Mouse (Mus musculus): ENCODE data around the gene Prr12. TPM values are rescaled to one million over a fixed set of nuclear protein-coding genes. Genes with fewer than 3 reads are reported as not detected.

Prr12 gene
- total RNA-seq, 1 experiment from 2014 or later, result 42.6 TPM

DNA sequence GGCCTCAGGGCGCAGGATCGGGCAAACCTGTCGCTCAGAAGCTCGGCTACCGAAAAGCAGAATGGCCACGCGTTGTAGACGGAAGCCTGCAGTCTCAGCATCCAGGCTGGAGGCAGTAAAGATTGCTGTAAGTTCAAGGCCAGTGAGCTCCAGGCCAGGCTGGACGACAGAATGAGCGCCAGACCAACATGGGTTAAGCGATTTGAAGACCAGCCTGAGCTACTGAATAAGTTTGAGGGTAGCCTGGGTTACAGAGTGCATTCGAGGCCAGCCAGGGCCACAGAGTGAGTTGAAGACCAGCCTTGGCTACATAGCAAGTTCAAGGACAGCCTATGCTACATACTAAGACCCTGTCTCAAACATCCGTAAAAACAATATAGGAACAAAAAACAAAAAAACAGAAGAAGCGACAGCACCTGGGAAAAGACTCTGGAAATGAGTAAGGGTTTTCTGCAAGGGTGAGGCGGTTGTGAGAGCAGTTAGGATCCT lies 54.7 kb downstream of the Prr12 start:
- no peak for DNase-seq

GRCm38 (mm10) chr7:44997231-44997939 lies 55.3 kb downstream of the Prr12 start, which contains the start of gene Irf3:
Gene Irf3 (plus strand): TSS chr7:44997648.
- DNase-seq, result peak; percentile 98

GRCm38 (mm10) chr7:44996672-44997071 lies 56.0 kb downstream of the Prr12 start:
- no peak for DNase-seq

GRCm38 (mm10) chr7:44986879-44987718 lies 65.6 kb downstream of the Prr12 start:
- DNase-seq, result no peak

DNA sequence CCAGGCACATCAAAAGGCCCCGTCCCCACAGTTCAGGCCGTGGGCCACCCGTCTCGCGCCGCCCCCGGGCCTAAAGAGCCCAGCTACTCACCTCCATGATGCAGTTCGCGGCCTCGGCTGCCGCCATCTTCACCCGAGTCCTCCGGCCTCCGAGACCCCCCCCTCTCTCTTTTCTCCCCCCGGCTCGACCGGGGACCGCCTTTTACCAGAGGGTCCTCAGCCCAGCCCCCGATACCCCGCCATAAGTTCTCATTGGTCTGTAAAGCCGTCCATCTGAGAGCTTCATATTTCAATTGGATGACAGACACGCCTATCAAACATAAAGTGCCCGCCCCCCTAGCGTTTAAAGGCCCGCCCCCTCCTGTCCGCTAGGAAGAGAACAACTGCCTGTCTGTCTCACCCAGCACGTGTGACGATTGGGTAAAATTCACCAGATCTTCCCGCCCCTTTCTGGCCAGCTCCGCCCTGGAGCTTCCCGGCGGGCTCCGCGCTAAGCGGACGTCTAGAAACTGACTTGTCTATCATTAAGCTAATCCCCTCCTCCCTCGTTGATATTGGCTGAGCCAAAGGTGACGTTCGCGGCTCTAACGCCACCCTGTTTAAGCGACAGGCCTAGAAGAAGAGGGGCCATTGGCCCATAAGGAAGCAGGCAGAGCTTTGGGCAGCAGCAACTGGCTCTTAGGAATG lies 66.3 kb downstream of the Prr12 start, which contains the start of gene Prmt1:
Gene Prmt1, minus strand, starts transcription at position 377 of the 687 bp plus-strand sequence.
- peak; percentile 97 for DNase-seq

DNA sequence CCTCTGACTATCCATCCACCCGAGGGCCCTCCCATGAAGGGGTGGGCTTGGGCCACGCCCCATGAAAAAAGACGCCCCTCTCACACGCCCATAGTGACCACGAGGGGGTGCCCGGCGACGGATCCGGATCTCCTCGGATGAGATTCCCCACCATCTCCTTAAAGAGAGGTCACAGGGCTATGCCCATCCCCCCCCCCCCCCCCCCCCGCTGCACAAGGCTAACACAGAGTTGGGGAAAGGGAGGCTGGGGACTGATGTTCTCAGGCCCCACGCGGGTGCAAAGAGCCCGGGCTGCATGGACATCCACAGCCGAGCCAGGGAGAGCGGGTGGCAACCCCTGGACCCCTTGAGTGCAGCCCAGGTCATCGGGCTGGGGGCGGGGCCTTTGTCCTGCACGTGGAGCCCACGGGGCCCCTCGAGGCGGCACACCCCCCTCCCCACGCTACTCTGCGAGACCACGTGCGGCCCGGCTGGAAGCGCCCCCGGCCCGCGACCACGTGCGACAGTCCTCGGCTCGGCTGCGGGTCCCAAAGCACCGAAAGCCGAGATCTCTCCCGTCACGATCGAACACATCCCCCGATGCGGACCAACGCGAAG lies 67.0 kb downstream of the Prr12 start:
- DNase-seq, result peak; percentile 90

DNA sequence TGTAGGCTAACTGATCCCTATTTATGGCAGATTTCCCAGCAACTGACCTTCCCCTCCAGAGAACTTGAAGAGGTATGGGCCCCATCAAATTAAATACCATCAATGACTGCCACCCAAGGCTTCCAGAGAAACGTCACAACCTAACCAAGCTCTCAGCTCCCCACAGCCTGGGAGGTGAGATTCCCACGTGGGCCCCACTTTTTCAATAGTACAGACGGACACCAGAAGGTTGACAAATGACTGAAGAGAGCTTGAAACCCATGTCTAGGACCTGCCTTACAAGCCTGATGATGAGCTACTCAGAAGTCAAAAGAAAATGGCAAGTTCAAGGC lies 67.9 kb downstream of the Prr12 start:
- peak; percentile 19 for DNase-seq

DNA sequence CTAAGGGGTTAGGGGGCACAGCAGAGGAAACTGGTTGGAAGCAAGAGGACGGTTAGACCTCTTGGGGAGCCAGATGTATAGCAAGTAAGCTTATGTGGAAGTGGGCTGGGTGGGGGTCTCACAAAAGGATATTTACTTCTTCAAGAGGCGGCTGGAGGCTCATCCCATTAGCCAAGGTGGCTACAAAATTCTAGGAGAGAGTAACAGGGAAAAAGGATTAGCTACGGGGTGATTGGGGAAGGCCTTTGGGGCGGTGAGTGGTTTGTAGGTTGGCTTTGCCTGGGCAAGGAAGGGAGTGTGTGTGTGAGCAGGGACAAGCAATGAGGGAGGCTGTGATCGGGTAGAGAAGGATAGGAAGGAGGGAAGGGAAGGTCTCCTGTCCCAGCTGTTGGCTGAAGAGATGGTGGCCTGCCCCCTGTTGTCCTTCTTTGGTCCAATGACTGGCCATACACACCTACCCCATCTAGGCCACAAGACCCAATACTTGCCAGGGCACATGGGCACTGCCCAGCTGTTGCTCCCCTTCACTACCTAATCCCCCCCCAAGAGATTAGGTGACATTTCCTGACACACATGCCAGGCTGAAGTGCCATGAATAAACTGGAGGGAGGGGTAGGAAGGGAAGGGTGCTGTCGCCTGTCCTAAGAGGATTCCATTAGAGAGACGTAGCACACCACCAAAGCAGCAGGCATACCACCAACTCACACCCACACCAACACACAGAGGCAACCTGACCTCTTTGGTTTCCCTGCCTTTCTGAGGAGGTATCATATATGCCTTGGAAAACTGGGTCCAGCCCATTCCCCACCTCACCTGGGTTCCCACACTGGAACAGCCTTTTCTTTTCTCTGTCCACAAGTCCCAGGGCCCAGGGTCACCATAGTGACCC lies 68.5 kb downstream of the Prr12 start:
- peak; percentile 3 for DNase-seq

DNA sequence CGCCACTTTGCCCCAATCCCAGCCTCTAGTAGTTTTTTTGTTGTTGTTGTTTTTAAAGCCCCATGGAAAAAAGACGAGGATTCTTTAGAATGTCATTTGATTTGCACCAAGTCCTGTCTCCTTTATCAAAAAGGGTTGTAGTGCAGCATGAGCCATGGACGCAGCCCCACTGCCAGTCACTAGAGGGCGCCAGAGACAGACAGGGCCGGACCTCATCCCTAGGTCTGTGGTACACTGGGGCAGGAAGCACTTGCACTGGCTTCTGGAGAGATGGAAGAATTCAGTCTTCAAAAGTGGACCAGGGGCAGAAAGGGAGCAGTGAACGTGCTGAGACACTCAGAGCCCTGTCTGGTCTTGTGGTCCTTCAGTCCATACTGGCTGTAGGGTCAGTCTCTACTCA lies 69.6 kb downstream of the Prr12 start:
- DNase-seq, result peak; percentile 94

- DNase-seq, result no peak
Observed at GRCm38 (mm10) chr7:44981539-44981938, 71.1 kb downstream of the Prr12 start.

GRCm38 (mm10) chr7:44978300-44978699 lies 74.4 kb downstream of the Prr12 start:
- no peak for DNase-seq

Small RNAs within 50 kb of the gene (microRNA-seq; reads per million reads assigned to microRNA genes)
- gene Mir7054, result 0.85 to 2.3 reads per million in 2 experiments

Other genes with a start within 250 kb of the Prr12 start
- 45.7 and 59.1 TPM in 2 replicates for gene Nup62, start 236.8 kb downstream of the Prr12 start, total RNA-seq (2021)
- gene Il4i1, start 236.5 kb downstream of the Prr12 start, total RNA-seq (2021), result 2.0 and 13.8 TPM in 2 replicates
- gene Atf5, start 236.2 kb downstream of the Prr12 start, total RNA-seq (2021), result 147 and 165 TPM in 2 replicates
- gene Akt1s1, start 203.9 kb downstream of the Prr12 start, total RNA-seq (2021), result 90.6 and 104 TPM in 2 replicates
- 58.8 and 66.1 TPM in 2 replicates for gene Tbc1d17, start 203.8 kb downstream of the Prr12 start, total RNA-seq (2021)
- gene Pnkp, start 195.7 kb downstream of the Prr12 start, total RNA-seq (2021), result 35.2 and 45.1 TPM in 2 replicates
- gene Ptov1, start 183.1 kb downstream of the Prr12 start, total RNA-seq (2021), result 239 and 241 TPM in 2 replicates
- gene Med25, start 160.2 kb downstream of the Prr12 start, total RNA-seq (2021), result 75.3 and 87.2 TPM in 2 replicates
- 23.5 and 24.8 TPM in 2 replicates for gene Fuz, start 156.8 kb downstream of the Prr12 start, total RNA-seq (2021)
- 81.2 and 83.2 TPM in 2 replicates for gene Ap2a1, start 123.4 kb downstream of the Prr12 start, total RNA-seq (2021)
- gene Tsks, start 109.7 kb downstream of the Prr12 start, total RNA-seq (2021), result not detected in 2 replicates
- 9.6 and 12.4 TPM in 2 replicates for gene Cpt1c, start 78.0 kb downstream of the Prr12 start, total RNA-seq (2021)
- gene Prmt1, start 66.3 kb downstream of the Prr12 start, total RNA-seq (2021), result 224 and 250 TPM in 2 replicates
- gene Irf3, start 55.2 kb downstream of the Prr12 start, total RNA-seq (2021), result 95.1 and 108 TPM in 2 replicates
- 16.1 and 16.6 TPM in 2 replicates for gene Bcl2l12, start 54.2 kb downstream of the Prr12 start, total RNA-seq (2021)
- 76.3 and 77.2 TPM in 2 replicates for gene Scaf1, start 36.5 kb downstream of the Prr12 start, total RNA-seq (2021)
- 60.3 and 63.4 TPM in 2 replicates for gene Rras, start 34.9 kb downstream of the Prr12 start, total RNA-seq (2021)
- 41.6 and 47.5 TPM in 2 replicates for gene Nosip, start 9.5 kb upstream of the Prr12 start, total RNA-seq (2021)
- gene Prrg2, start 9.8 kb upstream of the Prr12 start, total RNA-seq (2021), result 16.0 and 16.3 TPM in 2 replicates
- gene Rcn3, start 39.3 kb upstream of the Prr12 start, total RNA-seq (2021), result 38.2 and 39.1 TPM in 2 replicates
- 138 and 152 TPM in 2 replicates for gene Fcgrt, start 51.0 kb upstream of the Prr12 start, total RNA-seq (2021)
- 1,189 and 1,386 TPM in 2 replicates for gene Rps11, start 71.6 kb upstream of the Prr12 start, total RNA-seq (2021)
- gene Rpl13a, start 75.9 kb upstream of the Prr12 start, total RNA-seq (2021), result 1,693 and 2,079 TPM in 2 replicates
- gene Gm45713, start 83.3 kb upstream of the Prr12 start, total RNA-seq (2021), result not detected in 2 replicates
- 13.3 and 25.0 TPM in 2 replicates for gene Flt3l, start 83.6 kb upstream of the Prr12 start, total RNA-seq (2021)
- 55.6 and 58.5 TPM in 2 replicates for gene Pih1d1, start 101.4 kb upstream of the Prr12 start, total RNA-seq (2021)
- gene Aldh16a1, start 101.7 kb upstream of the Prr12 start, total RNA-seq (2021), result 59.8 and 59.9 TPM in 2 replicates
- 0.22 and 0.79 TPM in 2 replicates for gene Slc17a7, start 111.1 kb upstream of the Prr12 start, total RNA-seq (2021)
- gene Gfy, start 126.7 kb upstream of the Prr12 start, total RNA-seq (2021), result not detected in 2 replicates
- not detected in 2 replicates for gene Pth2, start 128.1 kb upstream of the Prr12 start, total RNA-seq (2021)
- 0.22 and 0.23 TPM in 2 replicates for gene Ccdc155, start 152.0 kb upstream of the Prr12 start, total RNA-seq (2021)
- 0.98 TPM in 1 of 2 replicates, not detected in the other for gene Dkkl1, start 159.3 kb upstream of the Prr12 start, total RNA-seq (2021)
- gene Tead2, start 162.9 kb upstream of the Prr12 start, total RNA-seq (2021), result 17.8 and 19.2 TPM in 2 replicates
- gene Cd37, start 186.2 kb upstream of the Prr12 start, total RNA-seq (2021), result 7.3 and 40.7 TPM in 2 replicates
- gene Slc6a16, start 188.2 kb upstream of the Prr12 start, total RNA-seq (2021), result not detected in 2 replicates
- not detected in 2 replicates for gene Slc6a21, start 224.6 kb upstream of the Prr12 start, total RNA-seq (2021)

All from adrenal gland, postnatal 14 days (tissue).